Mouse (Mus musculus) hindbrain, embryonic 15.5 days (tissue): ENCODE data around the gene Snx9. TPM values are rescaled to one million over a fixed set of nuclear protein-coding genes. Genes with fewer than 3 reads are reported as not detected.

Experiments
- ATAC-seq: fragments of 200-750 bp; cut with Nextera tagmentation; 2 replicates; pipeline ENCODE4 v1.8.0; 2017; ENCODE audit warnings: low read depth, moderate number of reproducible peaks, moderate TSS enrichment; ENCODE audit not compliant: low FRiP score
- H3K27ac ChIP-seq: fragments of 300-500 bp; sonication (generic); replicated peaks from 2 replicates; pipeline ENCODE4 v1.5.1; 2015; ENCODE audit warnings: mild to moderate bottlenecking, inconsistent platforms
- H3K27me3 ChIP-seq: fragments of 300-500 bp; sonication (generic); 2 replicates; pipeline ENCODE4 v1.6.1; 2015; ENCODE audit warnings: control low read depth, inconsistent platforms
- H3K36me3 ChIP-seq: fragments of 300-500 bp; sonication (generic); 2 replicates; pipeline ENCODE4 v1.6.1; 2015; ENCODE audit warnings: control low read depth, inconsistent platforms
- H3K4me1 ChIP-seq: fragments of 300-500 bp; sonication (generic); replicated peaks from 2 replicates; pipeline ENCODE4 v1.6.1; 2015; ENCODE audit warnings: control low read depth, inconsistent platforms
- H3K4me2 ChIP-seq: fragments of 300-500 bp; sonication (generic); 2 replicates; pipeline ENCODE4 v1.6.1; 2015; ENCODE audit warnings: moderate library complexity, mild to moderate bottlenecking, inconsistent platforms
- H3K4me3 ChIP-seq: fragments of 300-500 bp; sonication (generic); 2 replicates; pipeline ENCODE4 v1.5.1; 2015; ENCODE audit warnings: mild to moderate bottlenecking, inconsistent platforms
- H3K9ac ChIP-seq: fragments of 300-500 bp; sonication (generic); 2 replicates; pipeline ENCODE4 v1.6.1; 2015; ENCODE audit warnings: inconsistent platforms
- H3K9me3 ChIP-seq: fragments of 300-500 bp; sonication (generic); 2 replicates; pipeline ENCODE4 v1.6.1; 2016; ENCODE audit warnings: control low read depth, inconsistent platforms
- WGBS: fragments of 180-500 bp; shearing (Covaris S2); methylation state at CpG from one replicate; pipeline ENCODE4 v1.1.7; 2015; 5-methylcytosine and 5-hydroxymethylcytosine counted together
- polyA plus RNA-seq: library from polyadenylated mRNA; unstranded; fragments of >200 nt; fragmentation: Nextera tagmentation; extraction: Ambion mirVana; gene quantifications from 2 replicates; pipeline ENCODE4 v1.2.1, GENCODE M21; 2015

Gene Snx9
- polyA plus RNA-seq, 1 experiment from 2014 or later: 8.1 TPM

GRCm38 (mm10) chr17:5893092-5893491 is 52.0 kb downstream of the Snx9 start:
- Histone ChIP-seq H3K9ac (no peak overlapping the region), H3K36me3 (no peaks in the 10 kb centered on the region), H3K4me2 (no peak overlapping the region), H3K27me3 (no peaks in the 10 kb centered on the region), H3K4me1 (0 out of 2 replicates have a peak, but pooled peaks cover 3% of the 10 kb centered on the region), H3K4me3 (no peak overlapping the region), H3K9me3 (no peaks in the 10 kb centered on the region), H3K27ac (no peak overlapping the region)
- 22% methylated on average over 7 of the region's 7 CpGs for WGBS
- ATAC-seq: no peak

DNA sequence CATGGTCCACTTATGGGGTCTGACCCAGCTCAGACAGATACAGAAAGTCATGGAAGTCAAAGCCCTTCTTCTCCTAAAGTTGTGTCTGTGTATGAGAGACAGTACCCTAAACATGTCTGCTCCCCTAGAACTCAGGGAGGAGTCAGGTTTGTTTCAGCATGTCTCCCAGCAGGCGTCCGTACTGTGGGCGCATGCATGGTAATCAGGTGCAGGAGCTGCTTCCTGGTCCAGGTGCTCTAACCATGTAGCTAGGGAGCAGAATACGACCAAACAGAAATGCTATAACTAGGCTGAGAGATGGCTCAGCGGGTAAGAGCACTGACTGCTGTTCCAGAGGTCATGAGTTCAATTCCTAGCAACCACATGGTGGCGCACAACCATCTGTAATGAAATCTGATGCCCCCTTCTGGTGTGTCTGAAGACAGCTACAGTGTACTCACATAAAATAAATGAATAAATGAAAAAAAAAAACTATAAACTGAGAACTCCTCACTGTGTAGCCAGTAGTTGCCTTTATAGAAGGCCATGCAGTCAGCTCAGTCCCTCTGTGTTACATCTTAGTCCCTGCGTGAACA is 52.5 kb downstream of the Snx9 start:
- Histone ChIP-seq H3K27me3 (no peaks in the 10 kb centered on the region), H3K27ac (no peak overlapping the region), H3K4me3 (no peak overlapping the region), H3K9me3 (no peaks in the 10 kb centered on the region), H3K9ac (no peak overlapping the region), H3K36me3 (no peaks in the 10 kb centered on the region), H3K4me1 (0 out of 2 replicates have a peak, but pooled peaks cover 3% of the 10 kb centered on the region), H3K4me2 (no peak overlapping the region)
- WGBS: 76% methylated on average over 7 of the region's 7 CpGs
- no peak for ATAC-seq

- 0 out of 2 replicates have a peak, but pooled peaks cover 3% of the 10 kb centered on the region for H3K4me1 ChIP-seq
- H3K9me3 ChIP-seq: no peaks in the 10 kb centered on the region
- no peaks in the 10 kb centered on the region for H3K36me3 ChIP-seq
- H3K27me3 ChIP-seq: no peaks in the 10 kb centered on the region
- H3K9ac ChIP-seq: no peak overlapping the region
- no peak overlapping the region for H3K27ac ChIP-seq
- no peak overlapping the region for H3K4me2 ChIP-seq
- no peak for ATAC-seq
- 76% methylated on average over 4 of the region's 4 CpGs for WGBS
- no peak overlapping the region for H3K4me3 ChIP-seq
Measured at GRCm38 (mm10) chr17:5896066-5896465, 54.9 kb downstream of the Snx9 start.

GRCm38 (mm10) chr17:5896607-5897006 is 55.5 kb downstream of the Snx9 start:
- H3K9ac ChIP-seq: no peak overlapping the region
- ATAC-seq: no peak
- 86% methylated on average over 7 of the region's 7 CpGs for WGBS

GRCm38 (mm10) chr17:5897326-5898200 is 56.4 kb downstream of the Snx9 start:
- no peak for ATAC-seq
- no peak overlapping the region for H3K4me3 ChIP-seq
- no peak overlapping the region for H3K4me2 ChIP-seq
- no peaks in the 10 kb centered on the region for H3K9me3 ChIP-seq
- H3K36me3 ChIP-seq: no peaks in the 10 kb centered on the region
- H3K27me3 ChIP-seq: no peaks in the 10 kb centered on the region
- WGBS: 90% methylated on average over 17 of the region's 17 CpGs
- H3K9ac ChIP-seq: no peak overlapping the region
- no peak overlapping the region for H3K27ac ChIP-seq
- 0 out of 2 replicates have a peak, but pooled peaks cover 3% of the 10 kb centered on the region for H3K4me1 ChIP-seq

More at GRCm38 (mm10) chr17:5896607-5897006, 55.5 kb downstream of the Snx9 start:
- Histone ChIP-seq H3K27ac (no peak overlapping the region), H3K36me3 (no peaks in the 10 kb centered on the region), H3K4me2 (no peak overlapping the region), H3K4me1 (0 out of 2 replicates have a peak, but pooled peaks cover 3% of the 10 kb centered on the region), H3K27me3 (no peaks in the 10 kb centered on the region), H3K9me3 (no peaks in the 10 kb centered on the region), H3K4me3 (no peak overlapping the region)

GRCm38 (mm10) chr17:5899251-5899650 is 58.1 kb downstream of the Snx9 start:
- no peaks in the 10 kb centered on the region for H3K36me3 ChIP-seq
- H3K9me3 ChIP-seq: no peaks in the 10 kb centered on the region
- no peak overlapping the region for H3K9ac ChIP-seq
- H3K4me2 ChIP-seq: no peak overlapping the region
- no peaks in the 10 kb centered on the region for H3K4me1 ChIP-seq
- no peak overlapping the region for H3K4me3 ChIP-seq
- 89% methylated on average over 6 of the region's 6 CpGs for WGBS
- no peak for ATAC-seq
- no peak overlapping the region for H3K27ac ChIP-seq
- no peaks in the 10 kb centered on the region for H3K27me3 ChIP-seq

- Histone ChIP-seq H3K36me3 (no peaks in the 10 kb centered on the region; the same call in 1 of the 2 replicates), H3K27me3 (no peaks in the 10 kb centered on the region), H3K4me3 (no peak overlapping the region), H3K9me3 (no peaks in the 10 kb centered on the region), H3K4me1 (no peaks in the 10 kb centered on the region), H3K4me2 (no peak overlapping the region), H3K27ac (no peak overlapping the region), H3K9ac (no peak overlapping the region)
- no peak for ATAC-seq
- 83% methylated on average over 5 of the region's 5 CpGs for WGBS
Measured at GRCm38 (mm10) chr17:5901381-5901780, 60.3 kb downstream of the Snx9 start.

DNA sequence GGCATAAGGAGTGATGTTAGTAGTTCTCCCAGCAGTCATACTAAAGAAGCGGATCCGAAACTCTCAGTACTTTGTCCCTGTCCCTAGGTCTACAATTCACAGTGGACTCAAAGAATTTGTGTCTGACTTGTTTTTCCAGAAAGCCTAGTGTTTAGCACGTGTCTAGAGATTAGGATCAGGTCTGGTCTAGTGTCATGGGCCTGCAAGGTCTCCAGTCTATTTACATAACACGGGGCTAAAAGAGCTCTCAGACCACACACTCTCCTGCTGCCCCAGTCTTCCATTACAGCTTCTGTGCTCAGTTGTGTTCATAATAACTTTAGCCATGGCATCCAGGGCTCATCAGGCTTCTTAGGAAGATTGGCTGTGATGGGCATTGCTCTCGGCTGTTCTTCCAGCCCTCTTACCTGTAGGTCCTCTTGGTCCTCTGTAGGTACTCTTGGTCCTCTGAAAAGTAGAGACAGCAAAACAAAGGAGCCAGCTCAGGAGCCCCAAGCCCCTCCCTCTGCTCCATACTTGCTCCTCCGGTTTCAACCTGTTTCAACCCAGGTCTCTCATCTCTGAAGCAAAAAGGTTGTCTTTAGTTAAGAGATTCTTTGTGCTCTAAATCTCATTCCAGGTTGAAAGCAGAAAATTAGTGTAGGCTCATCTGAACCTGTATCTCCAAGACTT is 62.6 kb downstream of the Snx9 start:
- Histone ChIP-seq H3K4me1 (no peaks in the 10 kb centered on the region), H3K9me3 (no peaks in the 10 kb centered on the region), H3K36me3 (no peaks in the 10 kb centered on the region; the same call in 1 of the 2 replicates), H3K9ac (no peak overlapping the region), H3K4me3 (no peak overlapping the region), H3K4me2 (no peak overlapping the region), H3K27me3 (no peaks in the 10 kb centered on the region), H3K27ac (no peak overlapping the region)
- WGBS: 80% methylated on average over 6 of the region's 6 CpGs
- ATAC-seq: no peak

GRCm38 (mm10) chr17:5909681-5910080 is 68.6 kb downstream of the Snx9 start:
- WGBS: 90% methylated on average over 4 of the region's 4 CpGs
- no peaks in the 10 kb centered on the region for H3K27me3 ChIP-seq
- ATAC-seq: no peak

GRCm38 (mm10) chr17:5911591-5911990 is 70.5 kb downstream of the Snx9 start:
- ATAC-seq: peak; percentile 42; the same call in 1 of the 2 replicates
- no peak overlapping the region for H3K4me2 ChIP-seq
- no peaks in the 10 kb centered on the region for H3K36me3 ChIP-seq
- 0 out of 2 replicates have a peak overlapping the region, but pooled peaks have one; percentile 17 for H3K27ac ChIP-seq
- no peaks in the 10 kb centered on the region for H3K27me3 ChIP-seq
- no peak overlapping the region for H3K4me3 ChIP-seq
- H3K4me1 ChIP-seq: no peaks in the 10 kb centered on the region
- H3K9ac ChIP-seq: no peak overlapping the region
- 76% methylated on average over 12 of the region's 12 CpGs for WGBS
- no peaks in the 10 kb centered on the region for H3K9me3 ChIP-seq

More at GRCm38 (mm10) chr17:5909681-5910080, 68.6 kb downstream of the Snx9 start:
- H3K9ac ChIP-seq: no peak overlapping the region
- H3K27ac ChIP-seq: no peak overlapping the region
- no peaks in the 10 kb centered on the region for H3K9me3 ChIP-seq
- no peak overlapping the region for H3K4me2 ChIP-seq
- no peaks in the 10 kb centered on the region for H3K4me1 ChIP-seq
- no peaks in the 10 kb centered on the region; the same call in 1 of the 2 replicates for H3K36me3 ChIP-seq
- no peak overlapping the region for H3K4me3 ChIP-seq

DNA sequence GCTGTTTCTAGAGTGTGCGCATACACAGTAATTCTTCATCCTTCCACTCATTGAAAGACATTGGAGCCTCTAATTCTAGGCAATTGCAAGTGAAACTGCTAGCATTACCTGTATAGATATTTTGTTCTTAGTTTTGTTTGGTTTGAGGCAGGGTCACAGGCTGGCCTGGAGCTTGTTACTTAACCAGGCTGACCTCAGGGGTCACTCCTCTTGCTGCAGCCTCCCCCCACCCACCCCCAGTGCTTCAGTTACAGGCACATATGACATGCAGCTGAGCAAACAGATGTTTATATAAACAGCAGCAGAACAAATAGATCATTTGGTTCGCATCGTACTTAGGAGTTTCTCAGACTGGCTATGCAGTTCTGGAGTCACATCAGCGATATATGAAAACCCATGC is 71.7 kb downstream of the Snx9 start:
- H3K9me3 ChIP-seq: no peaks in the 10 kb centered on the region
- no peaks in the 10 kb centered on the region for H3K27me3 ChIP-seq
- H3K4me1 ChIP-seq: no peaks in the 10 kb centered on the region
- H3K36me3 ChIP-seq: no peaks in the 10 kb centered on the region
- no peak for ATAC-seq
- no peak overlapping the region for H3K4me3 ChIP-seq
- 89% methylated on average over 4 of the region's 4 CpGs for WGBS
- no peak overlapping the region for H3K9ac ChIP-seq
- H3K4me2 ChIP-seq: no peak overlapping the region
- H3K27ac ChIP-seq: no peak overlapping the region

DNA sequence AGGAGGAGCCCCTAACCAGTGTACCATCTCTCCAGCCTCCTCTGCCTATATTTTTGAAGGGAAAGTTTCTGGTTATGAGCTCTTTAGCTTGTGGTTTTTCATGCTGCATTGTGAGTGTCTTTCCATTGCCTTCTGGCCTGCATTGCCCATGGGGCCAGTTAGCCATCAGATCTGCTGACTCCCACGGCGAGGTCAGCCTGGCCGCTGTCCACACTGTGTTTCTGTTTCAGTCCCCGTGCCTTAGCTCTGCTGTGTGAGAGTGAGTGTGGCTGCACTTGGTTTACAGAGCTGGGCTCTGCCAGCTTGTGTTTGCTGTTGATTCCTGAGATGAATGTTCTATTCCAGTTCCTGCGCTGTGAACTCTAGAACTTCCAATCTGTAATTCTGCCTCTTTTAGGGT is 73.1 kb downstream of the Snx9 start:
- H3K9me3 ChIP-seq: no peaks in the 10 kb centered on the region
- no peak overlapping the region for H3K9ac ChIP-seq
- H3K4me1 ChIP-seq: no peaks in the 10 kb centered on the region
- no peak overlapping the region for H3K4me3 ChIP-seq
- no peaks in the 10 kb centered on the region for H3K36me3 ChIP-seq
- H3K27ac ChIP-seq: no peak overlapping the region
- WGBS: 75% methylated on average over 5 of the region's 5 CpGs
- no peak for ATAC-seq
- no peak overlapping the region for H3K4me2 ChIP-seq
- no peaks in the 10 kb centered on the region for H3K27me3 ChIP-seq
